Mouse (Mus musculus) limb, embryonic 14.5 days (tissue): ENCODE data around the gene Tnnc2. TPM values are rescaled to one million over a fixed set of nuclear protein-coding genes. Genes with fewer than 3 reads are reported as not detected.
A peak's percentile ranks its signal among the peaks of the same experiment; 100 is the strongest.

Experiments used
- ATAC-seq: fragments of 200-750 bp; cut with Nextera tagmentation; 2 replicates; pipeline ENCODE4 v1.8.0; 2017; ENCODE audit warnings: low read depth, moderate number of reproducible peaks, moderate TSS enrichment; ENCODE audit not compliant: low FRiP score
- DNase-seq: peaks from one replicate; pipeline ENCODE4 v3.0.0-alpha.2; 2015; ENCODE audit warnings: low spot score
- H3K27ac ChIP-seq: fragments of 300-500 bp; sonication (generic); replicated peaks from 2 replicates; pipeline ENCODE4 v1.5.1; 2014; ENCODE audit warnings: low read depth, mild to moderate bottlenecking, low read length, moderate library complexity, mixed read lengths
- H3K27me3 ChIP-seq: fragments of 300-500 bp; sonication (generic); 2 replicates; pipeline ENCODE4 v1.6.1; 2014; ENCODE audit warnings: low read length, mixed read lengths; ENCODE audit not compliant: control insufficient read depth, insufficient read depth
- H3K36me3 ChIP-seq: fragments of 300-500 bp; sonication (generic); 2 replicates; pipeline ENCODE4 v1.6.1; 2014; ENCODE audit warnings: mild to moderate bottlenecking, low read length, moderate library complexity, mixed read lengths; ENCODE audit not compliant: control insufficient read depth, insufficient read depth
- H3K4me1 ChIP-seq: fragments of 300-500 bp; sonication (generic); 2 replicates; pipeline ENCODE4 v1.6.1; 2014; ENCODE audit warnings: antibody characterized with exemption, low read length, mixed read lengths; ENCODE audit not compliant: control insufficient read depth, insufficient read depth
- H3K4me2 ChIP-seq: fragments of 300-500 bp; sonication (generic); replicated peaks from 2 replicates; pipeline ENCODE4 v1.6.1; 2014; ENCODE audit warnings: low read depth, mild to moderate bottlenecking, low read length, moderate library complexity; ENCODE audit not compliant: severe bottlenecking
- H3K4me3 ChIP-seq: fragments of 300-500 bp; sonication (generic); replicated peaks from 2 replicates; pipeline ENCODE4 v1.5.1; 2014; ENCODE audit warnings: low read length
- H3K9ac ChIP-seq: fragments of 300-500 bp; sonication (generic); 2 replicates; pipeline ENCODE4 v1.6.1; 2014; ENCODE audit warnings: mild to moderate bottlenecking, low read depth, low read length, moderate library complexity; ENCODE audit not compliant: severe bottlenecking
- H3K9me3 ChIP-seq: fragments of 300-500 bp; sonication (generic); 2 replicates; pipeline ENCODE4 v1.6.1; 2016; ENCODE audit warnings: low read length; ENCODE audit not compliant: control insufficient read depth
- POLR2A ChIP-seq: fragments of 200-500 bp; IDR thresholded peaks from 2 replicates; pipeline ENCODE4 v1.8.0; 2012; ENCODE audit warnings: inconsistent platforms, mild to moderate bottlenecking, moderate library complexity, borderline replicate concordance; ENCODE audit not compliant: insufficient read depth, insufficient read length; ENCODE audit errors: extremely low read depth
- WGBS: fragments of 180-500 bp; shearing (Covaris S2); extraction: QIAGEN DNeasy Blood & Tissue Kit; methylation state at CpG from one replicate; pipeline ENCODE4 v1.1.7; 2014; 5-methylcytosine and 5-hydroxymethylcytosine counted together
- polyA plus RNA-seq, 2 experiments: library from polyadenylated mRNA; depleted of rRNA in 1 of 2; stranded (reverse) in 1 of 2; unstranded in 1 of 2; fragments of >200 nt; fragmentation: Nextera tagmentation in 1 of 2; extraction: Ambion mirVana in 1 of 2; gene quantifications; 2 replicates each; pipeline versions ENCODE4 v1.2.1 to v1.2.3; 2012 to 2014

Tnnc2 gene
- polyA plus RNA-seq, 2 experiments = 322 to 401 TPM

- H3K4me1 ChIP-seq = peaks cover 5% of the 10 kb centered on the region; the same call in 1 of the 2 replicates
- no peak for TF ChIP-seq POLR2A
- no peak overlapping the region for H3K4me3 ChIP-seq
- no peaks in the 10 kb centered on the region for H3K27me3 ChIP-seq
- H3K36me3 ChIP-seq = peaks cover 74% of the 10 kb centered on the region
- no peak overlapping the region for H3K4me2 ChIP-seq
- H3K9me3 ChIP-seq = no peaks in the 10 kb centered on the region
- H3K9ac ChIP-seq = no peak overlapping the region
- H3K27ac ChIP-seq = no peak overlapping the region
- no peak for DNase-seq
- WGBS = 97% methylated on average over 18 of the region's 18 CpGs
- ATAC-seq = no peak
Measured at GRCm38 (mm10) chr2:164791841-164792261, 12.1 kb upstream of the Tnnc2 start.

GRCm38 (mm10) chr2:164790451-164790850 is 10.7 kb upstream of the Tnnc2 start:
- Histone ChIP-seq H3K27ac (no peak overlapping the region), H3K9me3 (no peaks in the 10 kb centered on the region), H3K4me1 (peaks cover 7% of the 10 kb centered on the region; the same call in 1 of the 2 replicates), H3K36me3 (peaks cover 60% of the 10 kb centered on the region), H3K4me2 (no peak overlapping the region), H3K9ac (no peak overlapping the region), H3K27me3 (no peaks in the 10 kb centered on the region), H3K4me3 (no peak overlapping the region)
- DNase-seq (no peak), ATAC-seq (no peak)
- 77% methylated on average over 4 of the region's 4 CpGs for WGBS
- TF ChIP-seq POLR2A = no peak

- Histone ChIP-seq H3K27ac (no peak overlapping the region), H3K27me3 (no peaks in the 10 kb centered on the region), H3K4me2 (no peak overlapping the region), H3K9me3 (no peaks in the 10 kb centered on the region), H3K9ac (no peak overlapping the region), H3K4me1 (peaks cover 14% of the 10 kb centered on the region; the same call in 1 of the 2 replicates), H3K36me3 (peaks cover 41% of the 10 kb centered on the region), H3K4me3 (no peak overlapping the region)
- 72% methylated on average over 4 of the region's 4 CpGs for WGBS
- DNase-seq = no peak
- ATAC-seq = no peak
- TF ChIP-seq POLR2A = no peak
Measured at GRCm38 (mm10) chr2:164788411-164788810, 8.6 kb upstream of the Tnnc2 start.

- TF ChIP-seq POLR2A = no peak
- Histone ChIP-seq H3K27ac (no peak overlapping the region), H3K27me3 (no peaks in the 10 kb centered on the region), H3K36me3 (peaks cover 35% of the 10 kb centered on the region), H3K4me1 (peaks cover 14% of the 10 kb centered on the region; the same call in 1 of the 2 replicates), H3K4me2 (no peak overlapping the region), H3K4me3 (no peak overlapping the region), H3K9ac (no peak overlapping the region), H3K9me3 (no peaks in the 10 kb centered on the region)
- no peak for ATAC-seq
- WGBS = 84% methylated on average over 10 of the region's 10 CpGs
- no peak for DNase-seq
Measured at GRCm38 (mm10) chr2:164787779-164788178, 8.0 kb upstream of the Tnnc2 start.

GRCm38 (mm10) chr2:164787032-164787431 is 7.3 kb upstream of the Tnnc2 start:
- H3K9me3 ChIP-seq = no peaks in the 10 kb centered on the region
- H3K4me1 ChIP-seq = peaks cover 14% of the 10 kb centered on the region; the same call in 1 of the 2 replicates
- peaks cover 27% of the 10 kb centered on the region for H3K36me3 ChIP-seq
- peak overlapping the region; percentile 78 for H3K4me3 ChIP-seq
- peak overlapping the region; percentile 91 for H3K4me2 ChIP-seq
- DNase-seq = no peak
- H3K27ac ChIP-seq = 0 out of 2 replicates have a peak overlapping the region, but pooled peaks have one; percentile 1
- TF ChIP-seq POLR2A = no peak
- H3K27me3 ChIP-seq = no peaks in the 10 kb centered on the region
- no peak for ATAC-seq
- H3K9ac ChIP-seq = peak overlapping the region; percentile 77; the same call in 1 of the 2 replicates
- 84% methylated on average over 3 of the region's 3 CpGs for WGBS
